Mouse (Mus musculus) midbrain, embryonic 13.5 days (tissue): ENCODE measurements around the gene Clec11a. TPM values are rescaled to one million over a fixed set of nuclear protein-coding genes. Genes with fewer than 3 reads are reported as not detected.
A peak's percentile ranks its signal among the peaks of the same experiment; 100 is the strongest.

Experiments used
- ATAC-seq: fragments of 200-750 bp; cut with Nextera tagmentation; 2 replicates; pipeline ENCODE4 v1.8.0; 2017; ENCODE audit warnings: mild to moderate bottlenecking, moderate TSS enrichment, moderate library complexity
- H3K27ac ChIP-seq: fragments of 300-500 bp; sonication (generic); 2 replicates; pipeline ENCODE4 v1.5.1; 2015; ENCODE audit warnings: inconsistent platforms, mild to moderate bottlenecking, moderate library complexity
- H3K27me3 ChIP-seq: fragments of 300-500 bp; sonication (generic); 2 replicates; pipeline ENCODE4 v1.6.1; 2015; ENCODE audit warnings: mild to moderate bottlenecking, inconsistent platforms
- H3K36me3 ChIP-seq: fragments of 300-500 bp; sonication (generic); 2 replicates; pipeline ENCODE4 v1.6.1; 2015; ENCODE audit warnings: mild to moderate bottlenecking, inconsistent platforms
- H3K4me1 ChIP-seq: fragments of 300-500 bp; sonication (generic); replicated peaks from 2 replicates; pipeline ENCODE4 v1.6.1; 2015; ENCODE audit warnings: inconsistent platforms
- H3K4me2 ChIP-seq: fragments of 300-500 bp; sonication (generic); replicated peaks from 2 replicates; pipeline ENCODE4 v1.6.1; 2015; ENCODE audit warnings: moderate library complexity, mild to moderate bottlenecking, inconsistent platforms
- H3K4me3 ChIP-seq: fragments of 300-500 bp; sonication (generic); replicated peaks from 2 replicates; pipeline ENCODE4 v1.5.1; 2015; ENCODE audit warnings: mild to moderate bottlenecking, inconsistent platforms
- H3K9ac ChIP-seq: fragments of 300-500 bp; sonication (generic); replicated peaks from 2 replicates; pipeline ENCODE4 v1.6.1; 2015; ENCODE audit warnings: mild to moderate bottlenecking, inconsistent platforms
- H3K9me3 ChIP-seq: fragments of 300-500 bp; sonication (generic); 2 replicates; pipeline ENCODE4 v1.6.1; 2016; ENCODE audit warnings: mild to moderate bottlenecking, inconsistent platforms
- WGBS: fragments of 180-500 bp; shearing (Covaris S2); methylation state at CpG from one replicate; pipeline ENCODE4 v1.1.7; 2015; 5-methylcytosine and 5-hydroxymethylcytosine counted together
- polyA plus RNA-seq: library from polyadenylated mRNA; unstranded; fragments of >200 nt; fragmentation: Nextera tagmentation; extraction: Ambion mirVana; gene quantifications from 2 replicates; pipeline ENCODE4 v1.2.1, GENCODE M21; 2015

Gene Clec11a
- polyA plus RNA-seq, 1 experiment from 2014 or later = 3.7 TPM

- no peak for ATAC-seq
- Histone ChIP-seq H3K9ac (no peak overlapping the region), H3K27ac (no peak overlapping the region), H3K9me3 (no peaks in the 10 kb centered on the region), H3K4me1 (no peaks in the 10 kb centered on the region), H3K36me3 (no peaks in the 10 kb centered on the region), H3K4me2 (no peak overlapping the region), H3K27me3 (peaks cover 21% of the 10 kb centered on the region), H3K4me3 (no peak overlapping the region)
- 85% methylated on average over 7 of the region's 7 CpGs for WGBS
These were observed 34.2 kb downstream of the Clec11a start for GRCm38 (mm10) chr7:44272546-44272945.

GRCm38 (mm10) chr7:44271309-44271708 is 35.4 kb downstream of the Clec11a start:
- H3K4me2 ChIP-seq = no peak overlapping the region
- no peak overlapping the region for H3K27ac ChIP-seq
- 71% methylated on average over 2 of the region's 2 CpGs for WGBS
- H3K4me1 ChIP-seq = no peaks in the 10 kb centered on the region
- H3K9ac ChIP-seq = no peak overlapping the region
- 0 out of 2 replicates have a peak, but pooled peaks have one; percentile 53 for ATAC-seq
- no peak overlapping the region for H3K4me3 ChIP-seq
- H3K36me3 ChIP-seq = no peaks in the 10 kb centered on the region
- H3K27me3 ChIP-seq = peaks cover 21% of the 10 kb centered on the region
- no peaks in the 10 kb centered on the region for H3K9me3 ChIP-seq

- no peak overlapping the region for H3K4me3 ChIP-seq
- H3K27me3 ChIP-seq = peaks cover 23% of the 10 kb centered on the region
- H3K36me3 ChIP-seq = no peaks in the 10 kb centered on the region
These were observed 37.3 kb downstream of the Clec11a start for GRCm38 (mm10) chr7:44269397-44269796.

GRCm38 (mm10) chr7:44268117-44268516 is 38.6 kb downstream of the Clec11a start:
- H3K36me3 ChIP-seq = no peaks in the 10 kb centered on the region
- 85% methylated on average over 11 of the region's 11 CpGs for WGBS

More at GRCm38 (mm10) chr7:44269397-44269796, 37.3 kb downstream of the Clec11a start:
- Histone ChIP-seq H3K27ac (no peak overlapping the region), H3K9ac (no peak overlapping the region), H3K9me3 (no peaks in the 10 kb centered on the region), H3K4me2 (no peak overlapping the region), H3K4me1 (no peaks in the 10 kb centered on the region)
- WGBS = 96% methylated on average over 2 of the region's 2 CpGs
- no peak for ATAC-seq

GRCm38 (mm10) chr7:44262791-44263643 is 43.7 kb downstream of the Clec11a start:
- Histone ChIP-seq H3K4me1 (peaks cover 7% of the 10 kb centered on the region), H3K27ac (peak overlapping the region; percentile 58), H3K9ac (peak overlapping the region; percentile 67), H3K4me3 (peak overlapping the region; percentile 37), H3K4me2 (peak overlapping the region; percentile 64), H3K36me3 (no peaks in the 10 kb centered on the region), H3K9me3 (no peaks in the 10 kb centered on the region), H3K27me3 (peaks cover 15% of the 10 kb centered on the region)
- WGBS = 1% methylated on average over 34 of the region's 34 CpGs
- peak; percentile 89 for ATAC-seq

More at GRCm38 (mm10) chr7:44268117-44268516, 38.6 kb downstream of the Clec11a start:
- no peak overlapping the region for H3K9ac ChIP-seq
- no peak for ATAC-seq
- H3K9me3 ChIP-seq = no peaks in the 10 kb centered on the region
- H3K27me3 ChIP-seq = peaks cover 18% of the 10 kb centered on the region
- H3K4me2 ChIP-seq = no peak overlapping the region
- H3K4me1 ChIP-seq = peaks cover 4% of the 10 kb centered on the region
- H3K27ac ChIP-seq = no peak overlapping the region
- no peak overlapping the region for H3K4me3 ChIP-seq

GRCm38 (mm10) chr7:44261147-44261546 is 45.6 kb downstream of the Clec11a start, which contains the start of gene Gm15517:
Gm15517 (plus strand) TSS chr7:44261447.
- Histone ChIP-seq H3K9me3 (no peaks in the 10 kb centered on the region), H3K36me3 (no peaks in the 10 kb centered on the region), H3K27me3 (peaks cover 15% of the 10 kb centered on the region; the same call in 1 of the 2 replicates), H3K4me3 (no peak within 1 kb of the TSS), H3K27ac (no peak within 1 kb of the TSS), H3K9ac (peak within 1 kb of the TSS; percentile 19; the same call in 1 of the 2 replicates), H3K4me2 (no peak within 1 kb of the TSS), H3K4me1 (peaks cover 7% of the 10 kb centered on the region)
- ATAC-seq = no peak
- WGBS = 47% methylated on average over 5 of the region's 5 CpGs

- Histone ChIP-seq H3K4me2 (no peak overlapping the region), H3K4me1 (peaks cover 7% of the 10 kb centered on the region), H3K27me3 (peaks cover 15% of the 10 kb centered on the region; the same call in 1 of the 2 replicates), H3K4me3 (no peak overlapping the region), H3K36me3 (no peaks in the 10 kb centered on the region), H3K27ac (no peak overlapping the region), H3K9ac (no peak overlapping the region), H3K9me3 (no peaks in the 10 kb centered on the region)
- ATAC-seq = no peak
- WGBS = 73% methylated on average over 6 of the region's 6 CpGs
These were observed 46.3 kb downstream of the Clec11a start for GRCm38 (mm10) chr7:44260410-44260809.

GRCm38 (mm10) chr7:44257278-44257677 is 49.4 kb downstream of the Clec11a start, which contains the start of gene Acp4:
Acp4 (minus strand) TSS chr7:44257378.
- H3K4me3 ChIP-seq = no peak within 1 kb of the TSS
- no peak within 1 kb of the TSS for H3K4me2 ChIP-seq
- no peaks in the 10 kb centered on the region for H3K9me3 ChIP-seq
- no peak within 1 kb of the TSS for H3K9ac ChIP-seq
- H3K36me3 ChIP-seq = peaks cover 30% of the 10 kb centered on the region
- WGBS = 80% methylated on average over 4 of the region's 4 CpGs
- ATAC-seq = no peak
- no peak within 1 kb of the TSS for H3K27ac ChIP-seq
- H3K27me3 ChIP-seq = peaks cover 10% of the 10 kb centered on the region; the same call in 1 of the 2 replicates
- 0 out of 2 replicates have a peak, but pooled peaks cover 8% of the 10 kb centered on the region for H3K4me1 ChIP-seq

GRCm38 (mm10) chr7:44254930-44255329 is 51.8 kb downstream of the Clec11a start:
- no peaks in the 10 kb centered on the region for H3K27me3 ChIP-seq
- H3K9ac ChIP-seq = no peak overlapping the region
- no peak for ATAC-seq
- no peak overlapping the region for H3K4me3 ChIP-seq
- H3K27ac ChIP-seq = no peak overlapping the region
- H3K4me1 ChIP-seq = peaks cover 16% of the 10 kb centered on the region; the same call in 1 of the 2 replicates
- peaks cover 50% of the 10 kb centered on the region for H3K36me3 ChIP-seq
- no peaks in the 10 kb centered on the region for H3K9me3 ChIP-seq
- 87% methylated on average over 6 of the region's 6 CpGs for WGBS
- H3K4me2 ChIP-seq = no peak overlapping the region

- WGBS = 70% methylated on average over 15 of the region's 15 CpGs
- Histone ChIP-seq H3K27me3 (no peaks in the 10 kb centered on the region), H3K4me2 (no peak overlapping the region), H3K36me3 (peaks cover 67% of the 10 kb centered on the region), H3K4me1 (peaks cover 33% of the 10 kb centered on the region), H3K9me3 (no peaks in the 10 kb centered on the region), H3K27ac (peak overlapping the region; percentile 14; the same call in 1 of the 2 replicates), H3K4me3 (no peak overlapping the region), H3K9ac (0 out of 2 replicates have a peak overlapping the region, but pooled peaks have one; percentile 42)
- no peak for ATAC-seq
These were observed 53.6 kb downstream of the Clec11a start for GRCm38 (mm10) chr7:44253023-44253616.
